Mouse (Mus musculus) kidney, postnatal 14 days (tissue): Measurements from ENCODE around the gene Kdm1b.

Source experiments
- DNase-seq: peaks from one replicate; pipeline ENCODE4 v3.0.0; 2022; ENCODE audit warnings: mixed read lengths

Kdm1b gene

DNA sequence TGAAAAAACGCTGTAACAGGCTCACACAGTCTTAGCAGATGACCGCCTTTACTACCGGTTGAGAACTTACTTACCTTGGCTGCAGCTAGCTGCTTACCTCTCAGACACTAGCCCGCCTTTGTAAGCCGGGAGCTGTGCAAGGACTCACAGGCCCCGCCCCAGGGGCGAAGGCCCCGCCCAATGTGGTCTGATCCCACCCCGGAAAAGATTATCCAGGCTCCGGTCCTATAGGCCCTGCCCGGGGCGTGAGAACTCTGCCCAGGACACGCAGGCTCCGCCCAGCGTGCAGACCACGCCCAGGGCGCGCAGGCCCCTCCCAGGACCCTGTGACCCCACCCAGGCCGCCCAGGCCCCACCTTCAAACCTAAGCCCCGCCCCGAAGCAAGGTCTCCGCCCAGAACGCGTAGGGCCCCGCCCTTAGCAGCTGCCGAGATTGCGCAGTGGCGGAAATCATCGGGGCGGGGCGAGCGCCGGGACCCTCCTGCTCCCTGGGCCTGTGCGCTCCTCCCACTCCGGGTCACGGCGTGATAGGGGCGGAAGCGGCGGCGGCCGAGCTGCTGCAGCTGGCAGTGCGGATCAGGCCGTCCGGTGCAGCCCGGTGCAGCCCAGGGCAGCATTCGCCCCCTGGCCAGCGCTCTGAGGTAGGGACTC, at the start of gene Kdm1b:
Gene Kdm1b, plus strand, starts transcription at position 470 of the 651 bp plus-strand sequence.
- peak; percentile 99 for DNase-seq

DNA sequence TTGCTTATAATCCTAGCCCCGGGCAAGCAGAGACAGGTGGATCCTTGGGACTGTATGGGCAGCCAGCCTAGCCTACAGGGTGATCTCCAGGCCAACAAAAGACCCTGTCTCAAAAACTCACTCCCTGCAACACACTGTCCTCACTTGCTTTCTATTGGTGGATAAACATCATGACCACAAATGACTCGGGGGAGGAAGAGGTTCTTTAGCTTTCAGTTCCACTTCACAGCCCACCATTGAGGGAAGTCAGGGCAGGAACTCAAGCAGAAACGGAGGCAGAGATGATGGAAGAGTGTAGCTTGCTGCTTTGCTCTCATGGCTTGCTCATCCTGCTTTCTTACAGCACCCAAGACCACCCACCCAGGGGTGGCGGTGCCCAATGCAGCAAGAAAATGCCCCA, 45.9 kb upstream of the Kdm1b start:
- DNase-seq: no peak

DNA sequence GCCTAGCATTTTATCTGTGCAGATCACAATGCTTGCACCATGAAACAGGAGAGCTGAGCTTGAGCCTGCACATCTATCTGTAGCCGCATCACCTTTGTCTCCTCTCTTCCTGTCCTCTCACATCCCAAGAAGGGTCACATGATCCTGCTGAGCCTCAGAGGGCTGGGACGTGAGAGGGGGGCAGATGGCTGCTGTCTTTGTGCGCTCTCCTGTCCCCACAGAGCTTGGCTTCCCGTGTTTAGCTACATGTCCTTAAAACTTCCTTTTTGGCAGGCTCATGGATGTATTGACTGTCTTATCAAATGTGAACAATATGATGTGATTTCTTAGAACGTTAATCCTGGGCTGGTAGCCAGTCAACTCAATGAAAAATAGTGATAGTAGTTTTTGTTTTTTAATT, 43.8 kb upstream of the Kdm1b start:
- DNase-seq: no peak

DNA sequence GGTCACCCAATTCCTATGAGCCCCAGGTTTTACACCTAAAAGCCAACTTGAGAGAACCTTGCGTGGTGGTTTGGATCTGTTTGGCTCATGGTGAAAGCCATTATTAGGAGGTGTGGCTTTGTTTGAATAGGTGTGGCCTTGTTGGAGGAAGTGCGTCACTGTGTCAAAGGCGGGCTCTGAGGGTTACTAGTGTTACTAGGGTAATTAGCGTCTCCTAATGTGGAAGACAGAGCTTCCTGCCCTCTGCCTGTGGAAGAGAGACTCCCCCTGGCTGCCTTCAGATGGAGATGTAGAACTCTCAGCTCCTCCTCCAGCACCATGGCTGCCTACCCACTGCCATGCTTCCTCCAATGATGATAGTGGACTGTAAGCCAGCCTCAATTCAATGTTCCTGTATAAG, 41.7 kb upstream of the Kdm1b start:
- DNase-seq: no peak

DNA sequence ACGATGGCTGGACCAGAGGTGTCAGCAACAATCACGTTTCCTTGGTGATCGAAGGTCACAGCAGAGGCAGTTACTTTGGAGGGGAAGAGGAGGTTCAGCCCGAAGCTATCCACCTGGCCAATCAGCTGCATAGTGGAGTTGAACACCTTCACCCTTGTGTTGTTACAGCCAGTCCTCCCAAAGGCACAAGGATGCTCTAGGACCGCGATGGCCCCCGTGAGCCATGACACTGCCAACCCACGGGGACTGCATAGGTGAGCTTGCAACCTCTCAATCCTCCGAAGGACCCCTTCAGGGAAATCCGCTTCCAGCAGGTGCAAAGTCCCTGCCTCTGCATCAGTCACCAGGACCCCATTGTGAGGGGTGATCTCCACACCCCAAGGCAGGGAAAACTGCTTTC, 29.6 kb upstream of the Kdm1b start:
- DNase-seq: no peak

DNA sequence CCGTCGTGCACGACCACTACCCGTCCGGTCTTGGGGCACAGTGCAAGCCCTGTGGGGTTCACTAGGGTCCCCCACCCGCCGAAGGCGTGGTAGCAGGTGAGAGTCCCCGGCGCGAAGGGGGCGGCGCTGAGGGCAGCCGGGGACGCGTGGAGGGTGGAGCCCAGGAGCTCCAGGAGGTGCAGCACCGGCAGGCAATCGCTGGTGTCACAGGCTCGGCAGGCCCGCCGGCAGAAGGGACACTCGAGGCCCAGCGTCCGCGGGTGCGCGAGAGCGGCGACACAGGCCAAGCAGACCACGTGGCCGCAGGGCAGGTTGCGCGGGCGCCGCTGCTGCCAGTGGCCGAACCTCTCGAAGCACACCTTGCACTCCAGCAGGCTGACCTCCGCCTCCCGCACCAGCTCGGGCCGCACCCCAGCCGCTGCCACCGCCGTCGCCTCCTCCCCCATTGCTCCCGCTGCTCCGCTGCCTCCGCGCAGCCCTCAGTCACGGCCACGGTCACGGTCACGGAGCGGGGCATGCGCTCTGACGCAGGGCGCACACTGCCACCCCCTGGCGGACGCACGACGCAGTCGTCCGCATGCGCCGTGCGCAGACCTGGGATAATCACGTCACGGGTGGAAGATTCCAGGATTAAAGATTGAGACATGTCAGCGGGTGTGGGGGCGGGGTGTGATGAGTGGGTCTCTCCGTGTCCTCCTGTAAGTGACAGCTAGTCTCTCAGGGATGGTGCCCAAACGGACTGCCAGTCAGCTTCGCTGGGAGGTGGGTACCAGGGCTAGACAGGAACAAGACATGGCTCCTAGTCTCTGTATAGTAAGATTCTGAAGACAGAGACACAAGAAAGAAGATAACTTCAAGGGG, 28.7 kb upstream of the Kdm1b start, which contains the start of gene Nhlrc1:
Gene Nhlrc1, minus strand, starts transcription at position 517 of the 861 bp plus-strand sequence.
- peak; percentile 83 for DNase-seq

DNA sequence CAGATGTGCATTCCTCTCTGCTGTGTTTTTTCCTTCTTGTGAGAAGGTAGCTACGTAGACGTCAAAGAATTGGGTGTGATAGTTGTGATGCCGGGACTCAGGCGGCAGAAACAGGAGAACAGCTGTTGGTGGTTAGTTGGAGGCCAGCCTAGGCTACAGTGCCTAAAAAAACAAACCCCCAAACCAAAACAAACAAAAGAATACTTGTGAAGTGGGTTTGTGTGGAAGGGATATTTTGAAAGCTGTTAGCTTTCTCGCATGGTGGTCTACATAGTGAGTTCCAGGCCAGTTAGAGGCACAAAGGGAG, 28.2 kb upstream of the Kdm1b start:
- DNase-seq: no peak

DNA sequence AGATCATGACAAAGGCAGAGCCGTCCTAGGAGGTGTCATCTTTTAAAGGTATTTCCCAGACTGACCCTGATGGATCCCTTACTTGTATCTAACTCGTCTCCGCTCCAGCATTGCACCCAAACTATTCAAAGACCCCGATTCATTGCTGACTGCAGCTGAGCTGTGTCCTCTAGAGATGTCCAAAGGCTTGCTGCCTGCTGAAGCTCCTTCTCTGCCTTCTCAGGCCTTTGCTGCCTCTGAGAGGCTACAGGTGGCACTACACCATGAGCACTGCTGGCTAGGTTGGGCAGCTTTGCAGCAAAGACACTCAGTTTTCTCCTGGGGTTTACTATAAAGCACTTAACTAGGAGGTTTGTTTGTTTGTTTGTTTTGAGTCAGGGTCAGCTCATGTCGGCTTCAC, 26.0 kb upstream of the Kdm1b start:
- peak; percentile 61 for DNase-seq

DNA sequence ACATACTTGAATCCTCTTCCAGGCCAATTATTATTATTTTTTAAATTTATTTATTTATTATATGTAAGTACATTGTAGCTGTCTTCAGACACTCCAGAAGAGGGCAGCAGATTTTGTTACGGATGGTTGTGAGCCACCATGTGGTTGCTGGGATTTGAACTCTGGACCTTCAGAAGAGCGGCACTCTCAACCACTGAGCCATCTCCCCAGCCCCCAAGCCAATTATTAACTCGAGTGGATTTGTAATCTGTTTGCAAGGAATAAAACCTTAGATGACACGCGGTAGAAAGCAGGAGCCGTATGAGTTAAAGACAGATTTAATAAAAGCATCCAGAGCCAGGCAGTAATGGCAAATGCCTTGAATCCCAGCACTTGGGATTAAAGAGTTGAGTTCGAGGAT, 23.5 kb upstream of the Kdm1b start:
- peak; percentile 32 for DNase-seq

DNA sequence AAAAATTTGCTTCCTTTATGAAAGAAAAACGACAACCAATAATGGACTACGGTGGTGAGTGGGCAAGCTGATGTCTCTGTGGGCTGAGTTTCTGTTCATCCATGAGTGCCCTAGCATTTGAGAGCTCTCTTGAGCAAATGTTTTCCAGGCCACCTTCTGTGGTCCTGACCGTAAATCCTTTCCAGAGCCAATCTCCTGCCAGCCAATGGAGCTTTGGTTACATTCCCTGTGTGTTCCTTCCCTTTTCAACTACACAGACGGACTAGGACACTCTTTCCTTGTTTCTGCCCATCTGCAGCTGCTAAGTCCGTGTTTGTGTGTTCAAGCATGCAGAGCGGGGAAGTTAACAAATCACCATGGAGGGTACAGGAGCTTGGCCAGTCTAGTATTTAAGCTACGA, 22.5 kb upstream of the Kdm1b start:
- DNase-seq: no peak

DNA sequence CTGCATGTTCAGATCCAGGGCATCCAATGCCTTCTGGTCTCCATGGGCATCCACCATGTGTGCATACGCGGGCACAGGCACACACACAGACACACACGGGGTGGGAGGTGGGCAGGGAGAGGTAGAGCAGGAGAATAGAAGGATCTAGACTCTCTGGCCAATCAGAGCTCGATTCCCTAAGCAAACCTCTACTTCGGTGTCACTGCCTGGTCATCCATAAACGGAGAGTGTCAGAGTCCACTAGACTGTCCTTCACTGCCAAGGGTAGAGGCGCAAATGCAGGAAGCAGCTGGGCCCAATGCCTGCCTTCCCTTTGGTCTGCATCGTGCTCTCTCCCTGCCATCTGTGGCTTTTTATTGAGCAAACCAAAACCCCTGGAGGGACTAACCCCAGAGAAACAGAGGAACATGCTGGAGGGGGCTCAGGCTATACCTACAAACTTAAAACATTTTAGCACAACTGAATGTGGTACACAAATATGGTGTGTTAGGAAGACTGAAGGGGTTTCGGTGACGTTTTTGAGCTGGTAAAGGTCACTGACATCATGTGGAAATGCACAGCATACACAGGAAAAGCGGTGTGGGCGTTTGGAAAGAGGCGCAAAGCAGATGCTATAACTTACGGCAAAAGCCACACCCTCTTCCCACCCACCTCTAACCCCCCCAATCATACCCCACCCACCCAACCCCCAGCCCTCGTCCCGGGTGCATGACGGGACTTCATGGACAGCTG, 12.8 kb upstream of the Kdm1b start:
- DNase-seq: peak; percentile 57

DNA sequence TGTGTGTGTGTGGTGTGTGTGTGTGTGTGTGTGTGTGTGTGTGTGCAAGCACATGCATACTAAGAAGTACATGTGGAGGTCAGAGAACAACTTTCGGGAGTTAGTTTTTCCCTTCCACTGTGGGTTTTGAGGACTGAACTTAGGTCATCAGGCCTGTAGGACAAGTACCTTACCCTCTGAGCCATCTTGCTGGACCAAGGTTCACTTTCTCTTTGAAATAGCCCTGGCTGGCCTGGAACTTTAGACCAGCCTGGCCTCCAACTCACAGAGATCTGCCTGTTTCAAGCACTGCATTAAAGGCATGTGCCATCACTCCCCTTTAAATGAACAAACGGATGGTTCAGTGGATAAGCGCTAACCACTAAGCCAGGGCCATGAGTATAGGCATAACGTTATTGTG, 9.7 kb upstream of the Kdm1b start:
- DNase-seq: no peak

DNA sequence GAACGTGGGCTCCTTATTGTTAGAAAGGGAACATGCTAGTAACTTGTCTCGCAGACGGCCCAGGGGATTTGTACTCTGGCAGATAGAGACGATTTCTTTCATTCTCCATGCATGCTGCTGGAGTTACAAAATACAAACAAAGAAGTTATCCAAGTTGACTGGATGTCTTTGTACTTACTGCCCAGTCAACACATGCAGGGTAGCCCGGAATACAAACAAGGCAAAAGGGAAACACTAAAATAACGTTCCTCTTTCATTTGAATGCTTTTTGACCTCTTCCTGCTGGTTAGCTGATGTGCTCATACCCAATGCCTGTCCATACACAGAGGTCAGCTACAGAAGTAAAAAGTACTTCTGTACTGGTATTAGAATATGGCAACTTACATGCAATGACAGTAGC, 5.4 kb upstream of the Kdm1b start:
- DNase-seq: no peak

DNA sequence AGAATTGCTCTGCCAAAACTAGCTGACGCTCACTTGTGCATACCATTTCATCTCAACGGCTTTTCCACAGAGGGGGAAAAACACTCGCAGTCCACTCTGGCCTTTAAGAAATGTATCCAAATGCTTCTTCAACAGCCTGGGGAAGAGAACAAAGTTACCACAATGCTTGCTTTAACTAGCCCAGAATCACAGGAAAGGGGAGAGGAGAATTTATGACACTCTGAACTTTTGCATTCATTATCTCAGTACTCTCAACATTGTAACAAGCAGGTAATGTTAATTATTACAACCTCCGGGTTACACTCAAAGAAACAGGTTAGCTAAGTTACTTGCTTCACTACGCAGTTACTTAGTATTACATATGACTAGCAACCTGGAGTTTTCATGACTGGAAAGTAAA, 3.2 kb upstream of the Kdm1b start:
- peak; percentile 32 for DNase-seq

DNA sequence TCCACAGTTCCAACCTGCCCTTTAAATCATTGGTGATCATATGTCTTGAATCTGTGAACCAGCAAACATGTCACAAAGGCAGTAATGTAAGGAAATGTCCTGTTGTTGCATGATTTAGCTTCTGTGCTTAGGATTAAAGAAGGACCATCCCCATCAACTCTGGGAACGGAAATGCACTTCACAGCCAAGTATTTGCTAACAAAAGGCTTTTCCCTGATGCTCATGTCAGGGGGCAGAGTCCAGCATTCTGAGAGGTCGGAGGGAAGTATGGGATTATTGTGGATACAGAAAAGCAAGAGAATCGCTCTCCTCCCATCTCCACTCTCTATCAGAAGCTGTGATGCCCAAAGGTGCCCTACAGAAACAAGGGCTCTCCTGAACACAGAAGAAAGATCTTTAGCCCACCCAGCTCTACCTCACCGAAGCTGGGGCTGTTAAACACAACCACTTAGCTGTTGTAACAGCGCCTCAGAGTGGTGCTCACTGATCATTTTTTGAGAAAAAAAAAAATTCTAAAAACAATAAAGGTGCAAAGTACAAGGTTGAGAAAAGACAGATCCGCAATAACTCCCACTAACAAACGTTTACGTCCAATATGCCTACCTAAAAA, 1.2 kb upstream of the Kdm1b start:
- peak; percentile 38 for DNase-seq

DNA sequence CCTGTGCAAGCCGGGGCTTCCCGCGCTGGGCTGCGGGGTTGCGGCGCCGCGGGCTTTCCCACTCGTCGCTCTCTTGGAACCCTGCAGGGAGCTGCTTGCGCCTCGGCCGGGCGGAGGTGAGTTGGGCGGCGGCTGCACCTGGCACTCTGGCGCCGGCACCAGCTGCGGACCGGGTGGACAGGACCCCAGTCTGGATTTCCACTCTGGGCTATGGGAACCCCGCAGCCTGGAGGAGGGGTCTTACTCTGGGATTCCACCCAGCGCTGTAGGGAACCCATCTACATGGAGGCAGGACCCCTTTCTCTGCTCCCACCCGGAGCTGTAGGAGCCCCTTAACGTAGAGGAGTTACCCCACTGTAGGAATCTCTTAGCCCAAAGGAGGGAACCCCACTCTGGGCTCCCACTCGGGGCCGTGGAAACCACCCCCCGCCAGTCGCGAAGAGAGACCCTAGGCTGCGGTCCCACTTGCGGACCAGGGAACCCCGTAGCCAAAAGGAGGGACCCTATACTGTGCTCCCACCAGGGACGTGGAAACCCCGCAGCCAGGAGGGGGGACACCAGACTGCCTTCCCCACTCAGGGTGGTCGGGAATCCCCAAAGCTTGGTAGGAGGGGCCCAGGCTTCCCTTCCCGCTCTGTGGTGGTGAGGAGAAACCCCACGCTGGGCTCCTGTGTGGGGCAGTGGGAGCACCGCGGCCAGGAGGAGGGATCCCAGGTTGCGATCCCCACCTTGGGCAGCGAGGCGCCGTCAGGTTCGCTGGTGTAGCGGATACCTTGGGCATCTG, 726 bp downstream of the Kdm1b start:
- DNase-seq: peak; percentile 40

DNA sequence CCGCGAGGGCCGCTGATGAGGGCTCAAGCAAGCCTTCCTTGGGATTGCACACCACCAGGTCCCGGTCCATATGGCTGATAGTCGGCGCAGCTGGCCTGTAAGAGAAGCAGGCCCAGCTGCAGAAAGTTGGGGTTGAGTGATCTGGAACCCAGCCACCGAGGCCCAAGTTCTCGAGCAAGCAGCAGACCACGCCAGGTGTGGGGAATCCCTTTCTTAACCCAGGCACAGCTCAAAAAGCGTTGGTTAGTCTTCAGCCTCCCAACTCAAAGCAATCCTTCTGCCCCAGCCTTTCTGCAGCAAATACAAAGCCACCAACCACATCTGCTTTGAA, 1.3 kb downstream of the Kdm1b start, which contains the start of gene Tpmt:
Gene Tpmt, minus strand, starts transcription at position 121 of the 331 bp plus-strand sequence.
- no peak for DNase-seq

DNA sequence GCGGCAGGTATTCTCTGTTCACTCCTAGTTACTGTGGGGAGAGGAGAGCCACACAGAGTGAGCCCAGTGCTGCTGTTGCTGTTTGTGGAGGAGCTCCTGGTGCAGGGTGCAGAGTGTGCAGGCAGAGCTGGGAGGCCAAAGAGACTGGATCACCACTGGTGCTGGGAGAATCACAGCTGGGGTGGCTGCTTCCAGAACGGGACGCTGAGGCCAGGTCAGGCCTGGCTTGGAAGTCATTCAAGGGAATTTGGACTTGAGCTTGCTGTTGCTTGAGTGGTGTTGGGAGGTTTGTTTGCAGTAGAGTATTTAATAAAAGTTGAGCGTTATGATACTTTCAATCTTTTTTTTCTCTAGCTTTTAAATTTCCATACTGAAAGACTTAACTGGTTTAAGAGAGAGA, 4.7 kb downstream of the Kdm1b start:
- DNase-seq: peak; percentile 44

DNA sequence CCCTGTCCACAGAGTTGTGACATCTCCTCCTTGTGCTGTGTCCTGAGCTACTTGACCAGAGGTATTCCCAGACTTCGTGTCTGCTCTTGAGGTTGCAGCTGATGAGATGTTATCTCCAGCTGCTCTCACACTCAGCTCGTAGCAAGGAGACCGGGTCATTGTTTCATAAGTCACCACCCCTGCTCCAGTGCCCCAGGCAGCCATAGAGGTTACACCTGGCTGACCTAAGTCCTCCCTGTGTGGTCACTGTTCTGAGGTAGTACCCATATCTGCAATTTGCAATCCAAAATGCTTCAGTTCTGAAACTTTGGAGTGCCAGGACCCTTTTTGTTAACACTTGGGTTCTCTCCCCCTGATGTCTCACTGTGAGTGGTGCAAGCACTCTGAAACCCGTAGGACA, 6.7 kb downstream of the Kdm1b start:
- DNase-seq: no peak

DNA sequence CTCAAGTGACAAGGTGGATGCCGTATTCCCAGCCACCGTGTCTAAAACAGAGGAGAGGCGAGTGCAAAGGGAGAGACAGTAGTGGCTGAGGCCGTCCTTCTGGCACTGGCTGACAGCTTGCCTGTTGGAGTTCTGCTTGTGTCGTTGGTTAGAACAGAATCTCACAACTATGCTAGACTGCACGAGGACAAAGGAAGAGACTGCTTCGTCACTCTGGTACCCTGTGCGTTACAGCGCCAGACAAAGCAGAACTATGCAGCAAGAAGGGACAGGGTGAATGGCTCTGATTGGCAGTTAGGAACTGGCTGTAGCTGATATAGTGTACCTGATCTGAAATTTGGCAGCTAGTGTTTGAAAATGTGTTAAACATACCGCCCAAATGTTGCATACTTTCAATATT, 10.7 kb downstream of the Kdm1b start:
- DNase-seq: no peak

DNA sequence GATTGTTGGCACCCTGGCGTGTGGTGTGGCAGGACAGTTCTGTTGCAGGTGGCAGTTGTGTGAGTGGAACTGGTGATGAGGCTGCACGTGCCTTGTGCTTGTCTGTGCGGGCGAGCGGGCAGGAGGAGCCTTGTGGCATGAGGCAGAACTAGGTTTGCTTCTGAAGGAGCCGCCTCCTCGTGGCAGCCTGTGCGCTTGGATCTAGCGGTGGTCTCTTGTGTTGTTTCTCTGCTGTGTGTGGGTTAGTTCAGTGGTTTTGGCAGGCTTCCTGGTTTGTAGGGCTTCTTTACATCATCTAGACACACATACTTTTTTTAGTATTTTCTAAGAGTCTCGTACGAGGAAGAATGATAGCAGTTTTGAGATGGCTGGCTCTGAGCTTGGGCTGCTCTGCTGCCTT, 12.8 kb downstream of the Kdm1b start:
- DNase-seq: no peak

DNA sequence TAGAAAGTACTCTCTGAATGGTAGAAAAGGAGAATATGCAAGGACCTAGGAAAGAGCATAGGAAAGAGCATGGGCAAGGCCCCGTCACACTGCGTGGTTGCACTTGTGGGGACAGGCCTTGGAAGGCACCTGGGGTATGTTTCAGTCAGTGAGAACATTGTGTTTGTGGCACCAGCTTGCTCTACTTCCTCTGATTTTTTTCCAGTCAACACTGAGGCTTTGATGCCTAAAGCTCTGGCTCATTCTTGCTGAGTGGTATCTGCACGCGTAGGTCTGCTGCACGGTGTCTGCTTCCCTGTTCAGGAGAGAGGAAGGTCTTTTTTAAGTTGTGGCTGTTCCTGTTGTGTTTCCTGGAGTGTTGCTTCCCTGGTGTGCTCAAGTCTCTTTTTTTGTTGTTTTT, 13.5 kb downstream of the Kdm1b start:
- DNase-seq: no peak

DNA sequence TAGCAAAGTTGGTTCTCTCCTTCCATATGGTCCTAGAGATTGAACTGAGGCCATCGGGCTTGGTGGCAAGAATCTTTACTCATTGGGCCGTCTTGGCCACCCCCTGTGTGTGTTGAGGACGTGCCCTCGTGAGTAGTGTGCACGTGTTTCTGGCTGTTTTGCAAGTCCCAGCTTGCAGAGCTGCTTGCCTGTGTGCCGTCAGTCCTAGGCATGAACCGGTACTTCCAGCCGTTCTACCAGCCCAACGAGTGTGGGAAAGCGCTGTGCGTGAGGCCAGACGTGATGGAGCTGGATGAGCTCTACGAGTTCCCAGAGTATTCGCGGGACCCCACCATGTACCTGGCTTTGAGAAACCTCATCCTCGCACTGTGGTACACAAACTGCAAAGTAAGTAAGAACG, 19.5 kb downstream of the Kdm1b start:
- DNase-seq: no peak
